Mouse (Mus musculus) kidney, postnatal 0 days (tissue): ENCODE data around the gene Limd2. TPM values are rescaled to one million over a fixed set of nuclear protein-coding genes. Genes with fewer than 3 reads are reported as not detected.
"Not testable (repeated sequence)": the region's sequence is repeated elsewhere in the genome, so short reads cannot be mapped to it uniquely, and the experiment has no call there.

ENCODE experiments used
- ATAC-seq: fragments of 200-750 bp; cut with Nextera tagmentation; replicated peaks from 2 replicates; pipeline ENCODE4 v1.8.0; 2017; ENCODE audit warnings: low read depth, moderate number of reproducible peaks, moderate TSS enrichment, moderate library complexity; ENCODE audit not compliant: low FRiP score
- DNase-seq: peaks from one replicate; pipeline ENCODE4 v3.0.0-alpha.2; 2016; ENCODE audit warnings: low spot score
- H3K27ac ChIP-seq: fragments of 300-500 bp; sonication (generic); 2 replicates; pipeline ENCODE4 v1.5.1; 2014; ENCODE audit warnings: mild to moderate bottlenecking
- H3K27me3 ChIP-seq: fragments of 300-500 bp; sonication (generic); 2 replicates; pipeline ENCODE4 v1.6.1; 2014; ENCODE audit warnings: low read length, mixed read lengths; ENCODE audit not compliant: insufficient read depth
- H3K36me3 ChIP-seq: fragments of 300-500 bp; sonication (generic); 2 replicates; pipeline ENCODE4 v1.6.1; 2014; ENCODE audit warnings: low read length, mixed read lengths; ENCODE audit not compliant: insufficient read depth
- H3K4me1 ChIP-seq: fragments of 300-500 bp; sonication (generic); replicated peaks from 2 replicates; pipeline ENCODE4 v1.6.1; 2014; ENCODE audit warnings: antibody characterized with exemption, low read length, mixed read lengths; ENCODE audit not compliant: insufficient read depth
- H3K4me2 ChIP-seq: fragments of 300-500 bp; sonication (generic); 2 replicates; pipeline ENCODE4 v1.6.1; 2014; ENCODE audit warnings: mild to moderate bottlenecking, low read length, moderate library complexity, mixed read lengths
- H3K4me3 ChIP-seq: fragments of 300-500 bp; sonication (generic); replicated peaks from 2 replicates; pipeline ENCODE4 v1.5.1; 2014; ENCODE audit warnings: low read depth, low read length
- H3K9ac ChIP-seq: fragments of 300-500 bp; sonication (generic); 2 replicates; pipeline ENCODE4 v1.6.1; 2014; ENCODE audit warnings: low read depth, low read length
- H3K9me3 ChIP-seq: fragments of 300-500 bp; sonication (generic); replicated peaks from 2 replicates; pipeline ENCODE4 v1.6.1; 2016; ENCODE audit warnings: low read length, inconsistent platforms, mixed read lengths
- CTCF ChIP-seq: IDR thresholded peaks from 2 replicates; pipeline ENCODE4 v1.5.1; 2016; ENCODE audit warnings: antibody characterized with exemption, low read depth, mild to moderate bottlenecking, moderate library complexity
- WGBS: fragments of 180-500 bp; shearing (Covaris S2); extraction: QIAGEN DNeasy Blood & Tissue Kit; methylation state at CpG from one replicate; pipeline ENCODE4 v1.1.7; 2014; 5-methylcytosine and 5-hydroxymethylcytosine counted together
- polyA plus RNA-seq: library from polyadenylated mRNA; unstranded; fragments of >200 nt; fragmentation: Nextera tagmentation; extraction: Ambion mirVana; gene quantifications from 2 replicates; pipeline ENCODE4 v1.2.1, GENCODE M21; 2015

The Limd2 gene
- polyA plus RNA-seq, 1 experiment from 2014 or later, result 132 TPM

DNA sequence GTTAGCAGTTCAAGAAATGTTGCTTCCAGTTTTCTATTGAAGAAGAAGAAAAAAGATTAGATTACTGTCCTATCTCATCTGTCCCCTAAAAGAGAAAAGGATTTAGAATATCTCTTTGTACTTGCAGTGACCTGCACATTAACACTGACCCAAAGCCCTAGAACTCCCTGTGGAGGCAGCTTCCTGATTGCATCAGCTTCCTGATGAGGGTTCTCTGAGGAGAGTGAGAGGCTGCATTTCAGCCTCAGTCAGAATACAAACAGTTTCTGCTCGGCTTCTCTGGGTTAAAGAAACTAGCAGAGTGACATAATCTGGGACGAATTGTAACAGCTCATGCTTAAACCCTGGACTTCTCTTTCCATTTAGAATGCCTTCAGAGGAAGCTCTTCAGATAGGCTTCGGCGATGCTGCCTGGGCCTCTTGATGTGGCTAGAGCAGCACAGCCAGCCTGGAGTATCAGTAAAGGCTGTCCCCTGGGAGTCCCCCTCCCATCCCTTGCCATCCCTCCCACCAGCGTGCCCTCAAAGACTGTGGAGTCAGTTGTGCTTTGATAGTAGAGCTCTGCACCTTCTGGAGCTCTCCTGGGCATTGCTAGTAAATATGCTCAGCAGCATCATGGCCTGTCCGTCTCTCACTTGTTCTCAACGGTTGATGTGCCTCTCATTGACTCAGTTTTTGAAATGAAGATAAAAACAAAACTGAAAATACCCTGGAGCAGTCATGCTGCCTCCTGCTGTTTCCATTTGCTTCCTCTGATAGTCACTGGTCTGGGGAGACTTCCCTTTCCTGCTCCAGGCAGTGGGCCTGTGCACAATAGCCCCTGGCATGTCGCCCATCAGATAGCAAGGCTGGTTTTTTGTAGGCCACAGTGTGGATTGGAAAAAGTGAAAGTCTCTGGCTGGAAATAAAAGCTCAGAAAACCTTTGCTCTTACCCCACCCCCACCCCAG, 25.8 kb downstream of the Limd2 start:
- 35% methylated on average over 8 of the region's 8 CpGs for WGBS
- DNase-seq, result peak; percentile 81

DNA sequence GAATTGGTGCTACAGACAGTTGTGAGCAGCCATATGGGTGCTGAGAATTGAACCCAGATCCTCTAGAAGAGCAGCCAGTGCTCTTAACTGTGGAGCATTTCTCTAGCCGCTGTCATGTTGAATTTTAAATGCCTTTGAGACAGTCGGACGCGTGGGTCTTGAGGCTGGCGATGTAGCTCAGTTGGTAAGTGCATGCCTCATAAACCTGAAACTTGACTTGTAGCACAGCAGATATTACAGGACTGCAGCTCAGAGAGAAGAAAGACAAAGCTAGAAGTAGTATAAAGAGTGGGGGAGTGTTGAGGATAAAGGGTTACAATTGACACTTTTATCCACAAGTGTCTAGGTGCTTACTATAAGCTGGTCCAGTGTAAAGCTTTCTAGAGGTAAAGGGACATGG, 28.1 kb downstream of the Limd2 start:
- Histone ChIP-seq H3K27ac (no peak overlapping the region), H3K4me3 (no peak overlapping the region), H3K36me3 (peaks cover 29% of the 10 kb centered on the region), H3K9ac (no peak overlapping the region), H3K4me1 (no peaks in the 10 kb centered on the region), H3K27me3 (no peaks in the 10 kb centered on the region), H3K9me3 (no peaks in the 10 kb centered on the region), H3K4me2 (no peak overlapping the region)
- ATAC-seq, result no peak
- peak; percentile 52 for DNase-seq
- 58% methylated on average over 5 of the region's 5 CpGs for WGBS
- no peak for TF ChIP-seq CTCF

More for the DNA sequence above, 25.8 kb downstream of the Limd2 start:
- peaks cover 17% of the 10 kb centered on the region for H3K36me3 ChIP-seq
- H3K9ac ChIP-seq, result peak overlapping the region; percentile 14; the same call in 1 of the 2 replicates
- TF ChIP-seq CTCF, result peak; percentile 43; the same call in 1 of the 2 replicates
- H3K27me3 ChIP-seq, result no peaks in the 10 kb centered on the region
- no peaks in the 10 kb centered on the region for H3K4me1 ChIP-seq
- H3K4me2 ChIP-seq, result peak overlapping the region; percentile 34
- ATAC-seq, result peak; percentile 69; the same call in 1 of the 2 replicates
- no peaks in the 10 kb centered on the region for H3K9me3 ChIP-seq
- no peak overlapping the region for H3K4me3 ChIP-seq
- H3K27ac ChIP-seq, result peak overlapping the region; percentile 88

DNA sequence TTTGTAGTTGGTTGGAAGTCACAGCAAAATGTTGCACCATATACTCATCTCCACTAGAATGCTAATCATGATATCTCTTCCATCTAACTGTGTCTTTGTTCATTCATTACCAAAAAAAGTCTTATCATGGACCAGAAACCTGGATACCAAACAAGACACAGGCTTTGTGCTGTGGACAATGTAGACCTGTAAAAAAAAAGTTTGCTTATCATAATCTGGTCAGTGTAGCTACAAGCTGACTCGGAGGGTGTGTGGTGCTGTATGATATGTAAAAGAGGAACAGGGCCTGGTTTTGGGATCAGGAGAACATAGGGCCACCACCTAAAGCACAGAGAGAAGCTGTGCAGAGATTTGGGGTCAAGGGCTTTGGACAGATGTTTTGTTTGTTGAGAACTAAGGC, 31.2 kb downstream of the Limd2 start:
- no peak overlapping the region for H3K27ac ChIP-seq
- TF ChIP-seq CTCF, result no peak
- DNase-seq, result no peak
- ATAC-seq, result no peak
- H3K9me3 ChIP-seq, result no peaks in the 10 kb centered on the region
- H3K36me3 ChIP-seq, result peaks cover 24% of the 10 kb centered on the region
- H3K4me3 ChIP-seq, result no peak overlapping the region
- no peaks in the 10 kb centered on the region for H3K4me1 ChIP-seq
- H3K4me2 ChIP-seq, result no peak overlapping the region
- H3K9ac ChIP-seq, result no peak overlapping the region
- no peaks in the 10 kb centered on the region for H3K27me3 ChIP-seq
- 88% methylated on average over 1 of the region's 1 CpGs for WGBS

DNA sequence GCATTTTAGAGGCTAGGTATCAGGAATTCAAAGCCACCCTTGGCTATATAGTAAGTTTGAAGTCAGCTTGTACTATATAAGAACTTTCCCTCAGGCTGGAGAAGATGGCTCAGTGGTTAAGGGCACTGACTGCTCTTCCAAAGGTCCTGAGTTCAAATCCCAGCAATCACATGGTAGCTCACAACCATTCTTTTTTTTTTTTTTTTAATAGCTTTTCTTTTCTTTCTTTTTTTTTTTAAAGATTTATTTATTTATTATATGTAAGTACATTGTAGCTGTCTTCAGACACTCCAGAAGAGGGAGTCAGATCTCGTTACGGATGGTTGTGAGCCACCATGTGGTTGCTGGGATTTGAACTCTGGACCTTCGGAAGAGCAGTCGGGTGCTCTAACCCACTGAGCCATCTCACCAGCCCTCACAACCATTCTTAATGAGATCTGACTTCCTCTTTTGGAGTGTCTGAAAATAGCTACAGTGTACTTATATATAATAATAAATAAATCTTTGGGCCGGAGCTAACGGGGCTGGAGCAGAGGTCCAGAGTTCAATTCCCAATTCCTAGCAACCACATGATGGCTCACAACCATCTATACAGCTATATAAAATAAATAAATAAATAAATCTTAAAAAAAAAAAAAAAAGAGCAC, 33.8 kb downstream of the Limd2 start:
- H3K9ac ChIP-seq, H3K9me3 ChIP-seq, H3K4me1 ChIP-seq, ATAC-seq, H3K4me3 ChIP-seq, H3K4me2 ChIP-seq, H3K27ac ChIP-seq, H3K27me3 ChIP-seq, DNase-seq: not testable (repeated sequence)
- peaks cover 40% of the 10 kb centered on the region for H3K36me3 ChIP-seq
- WGBS, result 93% methylated on average over 4 of the region's 6 CpGs

DNA sequence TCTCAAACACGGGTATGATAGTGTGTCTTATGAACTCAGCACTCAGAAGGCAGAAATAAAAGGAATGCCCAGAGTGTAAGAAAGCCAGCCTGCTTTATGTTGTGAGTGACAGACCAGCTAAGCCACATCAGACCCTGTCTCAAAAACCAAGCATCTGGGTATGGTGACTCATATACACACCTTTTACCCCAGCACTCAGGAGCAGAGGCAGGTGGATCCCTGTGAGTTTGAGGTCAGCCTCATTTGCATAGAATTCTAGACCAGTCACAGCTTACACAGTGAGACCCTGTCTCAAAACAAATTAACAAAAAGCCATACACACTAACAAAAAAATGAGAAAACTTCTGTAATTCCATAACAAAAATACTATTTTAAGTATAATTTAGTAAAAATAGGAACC, 34.8 kb downstream of the Limd2 start:
- H3K4me2 ChIP-seq, result no peak overlapping the region
- DNase-seq (no peak), ATAC-seq (no peak)
- no peak overlapping the region for H3K9ac ChIP-seq
- no peaks in the 10 kb centered on the region for H3K4me1 ChIP-seq
- H3K4me3 ChIP-seq, result no peak overlapping the region
- no peaks in the 10 kb centered on the region for H3K9me3 ChIP-seq
- no peak for TF ChIP-seq CTCF
- H3K27me3 ChIP-seq, result no peaks in the 10 kb centered on the region
- H3K27ac ChIP-seq, result no peak overlapping the region
- peaks cover 45% of the 10 kb centered on the region for H3K36me3 ChIP-seq
- WGBS, result 89% methylated on average over 1 of the region's 1 CpGs

DNA sequence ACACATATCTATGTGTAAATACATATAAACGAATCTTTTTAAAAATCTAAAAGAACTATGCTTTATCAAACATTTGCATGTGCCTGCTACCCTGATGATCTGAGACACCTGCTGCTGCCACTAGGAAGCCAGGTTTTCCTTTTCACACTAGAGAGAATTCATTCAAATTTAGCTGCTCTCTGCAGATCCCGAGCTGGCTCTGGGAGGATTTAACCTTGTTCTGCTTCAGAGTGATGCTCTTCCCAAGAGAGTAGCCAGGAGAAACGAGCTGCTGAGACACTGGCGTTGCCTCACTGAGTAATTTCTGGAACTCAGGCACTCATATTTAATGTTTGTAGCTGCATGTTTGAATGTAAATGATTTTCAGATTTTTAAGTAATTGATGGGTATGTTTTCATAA, 35.9 kb downstream of the Limd2 start:
- H3K9me3 ChIP-seq, result no peaks in the 10 kb centered on the region
- H3K4me2 ChIP-seq, result no peak overlapping the region
- no peak for TF ChIP-seq CTCF
- H3K4me3 ChIP-seq, result no peak overlapping the region
- DNase-seq (no peak), ATAC-seq (no peak)
- peaks cover 43% of the 10 kb centered on the region for H3K36me3 ChIP-seq
- no peaks in the 10 kb centered on the region for H3K27me3 ChIP-seq
- WGBS, result 76% methylated on average over 4 of the region's 4 CpGs
- H3K27ac ChIP-seq, result no peak overlapping the region
- no peak overlapping the region for H3K9ac ChIP-seq
- H3K4me1 ChIP-seq, result no peaks in the 10 kb centered on the region
